Mouse (Mus musculus): ENCODE results near the gene Tigit. TPM values are rescaled to one million over a fixed set of nuclear protein-coding genes. Genes with fewer than 3 reads are reported as not detected.

Tigit gene
- total RNA-seq (2021): not detected

GRCm38 (mm10) chr16:43663978-43664579 lies at the start of gene Tigit:
TSS of gene Tigit (minus strand) at chr16:43664146.
- intact Hi-C loops (cut with DNase I): no loop called here

GRCm38 (mm10) chr16:43711361-43711760 lies 47.4 kb upstream of the Tigit start:
- intact Hi-C loops (cut with DNase I): no loop called here
- DNase-seq: peak in 1 of 2 experiments; percentile 4

More at GRCm38 (mm10) chr16:43663978-43664579, at the start of gene Tigit:
- DNase-seq: no peak

GRCm38 (mm10) chr16:43710651-43711050 lies 46.7 kb upstream of the Tigit start:
- peak; percentile 68 to 69 for DNase-seq
- intact Hi-C loops (cut with DNase I): no loop called here

- peak in 1 of 2 experiments; percentile 4 for DNase-seq
- intact Hi-C loops (cut with DNase I): no loop called here
These were observed 46.2 kb upstream of the Tigit start for GRCm38 (mm10) chr16:43710134-43710475.

GRCm38 (mm10) chr16:43709432-43710133 lies 45.6 kb upstream of the Tigit start:
- intact Hi-C loops (cut with DNase I): no loop called here
- peak in 1 of 2 experiments; percentile 20 for DNase-seq

- intact Hi-C loops (cut with DNase I): no loop called here
- DNase-seq: peak; percentile 24 to 31
These were observed 45.1 kb upstream of the Tigit start for GRCm38 (mm10) chr16:43709062-43709413.

- DNase-seq: peak in 1 of 2 experiments; percentile 9
- intact Hi-C loops (cut with DNase I): no loop called here
These were observed 44.6 kb upstream of the Tigit start for GRCm38 (mm10) chr16:43708335-43709061.

- DNase-seq: peak; percentile 79 to 84
- intact Hi-C loops (cut with DNase I): loop anchor here (5.0 kb wide), 1 partner anchor 90 kb away; no protein-coding TSS in a partner anchor
These were observed 38.0 kb upstream of the Tigit start for GRCm38 (mm10) chr16:43701765-43702504.

- intact Hi-C loops (cut with DNase I): loop anchor here (5.0 kb wide), 1 partner anchor 88 kb away; no protein-coding TSS in a partner anchor
- peak; percentile 8 to 10 for DNase-seq
These were observed 36.6 kb upstream of the Tigit start for GRCm38 (mm10) chr16:43700575-43700974.

- intact Hi-C loops (cut with DNase I): no loop called here
- DNase-seq: peak in 1 of 2 experiments; percentile 4
These were observed 35.0 kb upstream of the Tigit start for GRCm38 (mm10) chr16:43698735-43699649.

- DNase-seq: no peak
- intact Hi-C loops (cut with DNase I): no loop called here
These were observed 33.8 kb upstream of the Tigit start for GRCm38 (mm10) chr16:43697772-43698171.

- DNase-seq: no peak
- intact Hi-C loops (cut with DNase I): no loop called here
These were observed 31.9 kb upstream of the Tigit start for GRCm38 (mm10) chr16:43695852-43696251.

GRCm38 (mm10) chr16:43694104-43694503 lies 30.2 kb upstream of the Tigit start:
- no peak for DNase-seq
- intact Hi-C loops (cut with DNase I): no loop called here

GRCm38 (mm10) chr16:43692611-43693010 lies 28.7 kb upstream of the Tigit start:
- intact Hi-C loops (cut with DNase I): no loop called here
- DNase-seq: no peak

GRCm38 (mm10) chr16:43691741-43692140 lies 27.8 kb upstream of the Tigit start:
- no peak for DNase-seq
- intact Hi-C loops (cut with DNase I): no loop called here

GRCm38 (mm10) chr16:43690912-43691311 lies 27.0 kb upstream of the Tigit start:
- intact Hi-C loops (cut with DNase I): no loop called here
- no peak for DNase-seq

- intact Hi-C loops (cut with DNase I): no loop called here
- no peak for DNase-seq
These were observed 26.3 kb upstream of the Tigit start for GRCm38 (mm10) chr16:43690211-43690690.

- DNase-seq: no peak
- intact Hi-C loops (cut with DNase I): no loop called here
These were observed 24.0 kb upstream of the Tigit start for GRCm38 (mm10) chr16:43687968-43688367.

GRCm38 (mm10) chr16:43674400-43674799 lies 10.5 kb upstream of the Tigit start:
- no peak for DNase-seq
- intact Hi-C loops (cut with DNase I): no loop called here

- no peak for DNase-seq
- intact Hi-C loops (cut with DNase I): no loop called here
These were observed 8.8 kb upstream of the Tigit start for GRCm38 (mm10) chr16:43672697-43673096.

Measured in heart, postnatal 10 days (tissue).